Mouse (Mus musculus) gastrocnemius, postnatal 36 days (tissue): ENCODE measurements around the gene Mfap2. TPM values are rescaled to one million over a fixed set of nuclear protein-coding genes. Genes with fewer than 3 reads are reported as not detected.

Source experiments
- DNase-seq, 2 experiments: peaks; one replicate each; pipeline ENCODE4 v3.0.0; 2022
- intact Hi-C: fragments of 180-260 bp; cut with DNase I; formaldehyde crosslinking; loops from one replicate; pipeline ENCODE4 v1.15.1; 2025
- total RNA-seq, 2 experiments: library from RNA; stranded (reverse); gene quantifications; 2 replicates each; pipeline ENCODE4 v1.2.3; 2021

Gene Mfap2
- total RNA-seq, 2 experiments from 2014 or later, result 6.2 to 7.4 TPM

DNA sequence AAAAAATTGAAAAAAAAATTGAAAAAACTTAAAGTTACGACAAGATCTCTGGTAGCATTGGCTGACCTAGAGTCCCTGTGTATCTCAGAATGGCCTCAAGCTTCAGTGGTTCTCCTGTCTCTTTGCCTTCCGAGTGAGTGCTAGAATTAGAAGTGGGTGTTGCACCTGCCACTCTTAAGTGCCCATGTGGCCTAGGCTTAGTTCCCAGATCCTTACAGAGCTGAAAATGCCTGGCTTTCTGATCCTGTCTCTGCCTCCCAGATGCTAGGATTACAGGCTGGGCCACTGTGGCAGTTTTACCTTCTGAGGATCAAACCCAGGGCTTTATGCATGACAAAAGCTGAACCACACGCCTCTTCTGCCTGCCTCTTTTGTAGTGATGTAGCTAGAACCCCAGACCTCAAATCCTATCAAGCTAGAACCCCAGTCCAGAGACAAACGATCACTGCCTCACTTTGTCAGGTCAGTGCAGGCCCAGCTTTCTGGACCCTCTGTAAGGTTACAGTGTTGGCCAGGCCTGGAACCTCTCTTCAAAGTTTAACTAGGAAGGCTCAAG, 54.0 kb downstream of the Mfap2 start:
- DNase-seq, result no peak

DNA sequence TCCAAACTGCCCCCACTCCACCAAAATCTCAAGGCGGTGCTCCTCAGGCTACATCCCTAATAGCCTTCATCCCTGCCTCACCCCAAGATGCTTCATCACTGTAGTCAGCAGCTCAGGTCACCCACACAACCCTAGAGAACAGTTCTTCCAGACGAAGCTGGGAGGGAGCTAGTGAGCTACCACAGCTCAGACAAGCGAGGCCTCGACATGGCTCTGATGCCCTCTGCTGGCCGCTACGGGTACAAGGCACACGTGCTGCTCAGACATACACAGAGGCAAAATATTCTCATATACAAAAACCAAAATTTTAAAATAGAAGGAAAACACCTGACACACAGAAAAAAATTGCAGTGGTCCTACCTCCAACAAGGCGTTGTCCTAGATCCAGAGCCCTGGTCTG, 54.9 kb downstream of the Mfap2 start:
- intact Hi-C loops, result no loop called here
- peak; percentile 56 to 68 for DNase-seq

More for the DNA sequence above, 54.0 kb downstream of the Mfap2 start:
- intact Hi-C loops, result no loop called here

Other genes starting within 250 kb of the Mfap2 start
- gene Padi4, start 236.2 kb upstream of the Mfap2 start, total RNA-seq, result under 1 TPM in 1 of 2 experiments, not detected in 1; 0.15 TPM
- gene Padi3, start 199.8 kb upstream of the Mfap2 start, total RNA-seq, result 1 to 10 TPM; 2.0 to 3.0 TPM
- under 1 TPM; 0.07 to 0.08 TPM for gene Padi1, start 164.6 kb upstream of the Mfap2 start, total RNA-seq
- gene Padi2, start 104.1 kb upstream of the Mfap2 start, total RNA-seq, result 100 to 1,000 TPM; 105 to 170 TPM
- gene Sdhb, start 49.2 kb upstream of the Mfap2 start, total RNA-seq, result 100 to 1,000 TPM; 568 to 650 TPM
- gene Atp13a2, start 23.5 kb upstream of the Mfap2 start, total RNA-seq, result 10 to 100 TPM; 16.6 to 17.5 TPM
- 1 to 10 TPM; 1.7 to 2.0 TPM for gene Crocc, start 50.1 kb downstream of the Mfap2 start, total RNA-seq
- 10 to 100 TPM; 13.3 to 15.3 TPM for gene Necap2, start 67.9 kb downstream of the Mfap2 start, total RNA-seq
- gene Spata21, start 77.9 kb downstream of the Mfap2 start, total RNA-seq, result not detected
- 100 to 1,000 TPM; 141 to 150 TPM for gene Szrd1, start 129.4 kb downstream of the Mfap2 start, total RNA-seq
- 1 to 10 TPM; 8.8 to 9.8 TPM for gene Fbxo42, start 137.5 kb downstream of the Mfap2 start, total RNA-seq
- not detected for gene Rsg1, start 203.5 kb downstream of the Mfap2 start, total RNA-seq
- under 1 TPM; 0.26 to 0.69 TPM for gene Arhgef19, start 229.1 kb downstream of the Mfap2 start, total RNA-seq